Mouse (Mus musculus) embryonic fibroblast, embryonic 13.5 days (primary cell): Measurements from ENCODE around the gene Lrrc19.

Source experiments
- CTCF ChIP-seq: IDR thresholded peaks from 2 replicates; pipeline ENCODE4 v1.5.1; 2011; ENCODE audit warnings: mild to moderate bottlenecking, control low read depth, low read length, moderate library complexity, borderline replicate concordance; ENCODE audit not compliant: insufficient read depth
- POLR2A ChIP-seq: IDR thresholded peaks from 2 replicates; pipeline ENCODE4 v1.6.1; 2011; ENCODE audit warnings: low read depth, mild to moderate bottlenecking, control low read depth, low read length, moderate library complexity

GRCm38 (mm10) chr4:94643141-94643540, 6.8 kb downstream of the Lrrc19 start:
- TF ChIP-seq CTCF (no peak), POLR2A (no peak)
